Mouse (Mus musculus): ENCODE data around the gene Lrp8.
A peak's percentile ranks its signal among the peaks of the same experiment; 100 is the strongest.

Gene Lrp8

GRCm38 (mm10) chr4:107808655-107809054 lies 6.6 kb downstream of the Lrp8 start:
- no peak for DNase-seq (ENCODE audit: low spot score in 2 of 2)

- no peak for DNase-seq (ENCODE audit: low spot score in 2 of 2)
Observed at GRCm38 (mm10) chr4:107811006-107811405, 8.9 kb downstream of the Lrp8 start.

- DNase-seq (ENCODE audit: low spot score in 2 of 2) = no peak
Observed at GRCm38 (mm10) chr4:107811716-107812330, 9.8 kb downstream of the Lrp8 start.

GRCm38 (mm10) chr4:107812336-107812735 lies 10.3 kb downstream of the Lrp8 start:
- no peak for DNase-seq (ENCODE audit: low spot score in 2 of 2)

GRCm38 (mm10) chr4:107816459-107816858 lies 14.4 kb downstream of the Lrp8 start:
- DNase-seq (ENCODE audit: low spot score in 2 of 2) = no peak

- DNase-seq (ENCODE audit: low spot score in 2 of 2) = peak; percentile 55 to 69
Observed at GRCm38 (mm10) chr4:107817463-107817862, 15.4 kb downstream of the Lrp8 start.

GRCm38 (mm10) chr4:107819990-107820719 lies 18.1 kb downstream of the Lrp8 start:
- no peak for DNase-seq (ENCODE audit: low spot score in 2 of 2)

- DNase-seq (ENCODE audit: low spot score in 2 of 2) = no peak
Observed at GRCm38 (mm10) chr4:107820856-107821619, 19.0 kb downstream of the Lrp8 start.

- DNase-seq (ENCODE audit: low spot score in 2 of 2) = no peak
Observed at GRCm38 (mm10) chr4:107822936-107823411, 20.9 kb downstream of the Lrp8 start.

GRCm38 (mm10) chr4:107823511-107823910 lies 21.4 kb downstream of the Lrp8 start:
- DNase-seq (ENCODE audit: low spot score in 2 of 2) = no peak

GRCm38 (mm10) chr4:107828727-107829218 lies 26.7 kb downstream of the Lrp8 start:
- peak; percentile 69 to 83 for DNase-seq (ENCODE audit: low spot score in 2 of 2)

GRCm38 (mm10) chr4:107829675-107830074 lies 27.6 kb downstream of the Lrp8 start:
- no peak for DNase-seq (ENCODE audit: low spot score in 2 of 2)

- no peak for DNase-seq (ENCODE audit: low spot score in 2 of 2)
Observed at GRCm38 (mm10) chr4:107830189-107830588, 28.1 kb downstream of the Lrp8 start.

- no peak for DNase-seq (ENCODE audit: low spot score in 2 of 2)
Observed at GRCm38 (mm10) chr4:107830821-107831221, 28.8 kb downstream of the Lrp8 start.

GRCm38 (mm10) chr4:107831678-107832077 lies 29.6 kb downstream of the Lrp8 start:
- no peak for DNase-seq (ENCODE audit: low spot score in 2 of 2)

- DNase-seq (ENCODE audit: low spot score in 2 of 2) = no peak
Observed at GRCm38 (mm10) chr4:107833525-107833924, 31.5 kb downstream of the Lrp8 start.

- DNase-seq (ENCODE audit: low spot score in 2 of 2) = no peak
Observed at GRCm38 (mm10) chr4:107834643-107835314, 32.7 kb downstream of the Lrp8 start.

- no peak for DNase-seq (ENCODE audit: low spot score in 2 of 2)
Observed at GRCm38 (mm10) chr4:107835508-107835909, 33.4 kb downstream of the Lrp8 start.

- DNase-seq (ENCODE audit: low spot score in 2 of 2) = peak; percentile 75 to 77
Observed at GRCm38 (mm10) chr4:107836758-107837157, 34.7 kb downstream of the Lrp8 start.

- no peak for DNase-seq (ENCODE audit: low spot score in 2 of 2)
Observed at GRCm38 (mm10) chr4:107837910-107838309, 35.8 kb downstream of the Lrp8 start.

- no peak for DNase-seq (ENCODE audit: low spot score in 2 of 2)
Observed at GRCm38 (mm10) chr4:107843687-107844086, 41.6 kb downstream of the Lrp8 start.

GRCm38 (mm10) chr4:107844971-107845370 lies 42.9 kb downstream of the Lrp8 start:
- DNase-seq (ENCODE audit: low spot score in 2 of 2) = peak in 1 of 2 experiments; percentile 70

All from frontal cortex, postnatal 10 days (tissue).